Mouse (Mus musculus) frontal cortex, adult (tissue): ENCODE data around the gene Hsf5.

Source experiments
- ATAC-seq: cut with Nextera tagmentation; 2 replicates; pipeline ENCODE4 v1.9.2; 2017; ENCODE audit warnings: mild to moderate bottlenecking, moderate library complexity, mixed read lengths; ENCODE audit not compliant: low TSS enrichment

Gene Hsf5

GRCm38 (mm10) chr11:87639206-87639605, 22.2 kb downstream of the Hsf5 start:
- ATAC-seq = no peak

GRCm38 (mm10) chr11:87642865-87643264, 25.9 kb downstream of the Hsf5 start:
- no peak for ATAC-seq

GRCm38 (mm10) chr11:87654693-87655092, 37.7 kb downstream of the Hsf5 start:
- no peak for ATAC-seq

- ATAC-seq = no peak
These were observed 42.3 kb downstream of the Hsf5 start for GRCm38 (mm10) chr11:87659216-87659615.

GRCm38 (mm10) chr11:87662407-87662806, 45.4 kb downstream of the Hsf5 start, which contains the start of gene Rnf43:
Rnf43 (plus strand) TSS chr11:87662722.
- peak; percentile 90 for ATAC-seq

- ATAC-seq = peak; percentile 38; the same call in 1 of the 2 replicates
These were observed 45.9 kb downstream of the Hsf5 start for GRCm38 (mm10) chr11:87662822-87663221.

- ATAC-seq = no peak
These were observed 47.0 kb downstream of the Hsf5 start for GRCm38 (mm10) chr11:87663948-87664347.

GRCm38 (mm10) chr11:87664521-87664920, 47.6 kb downstream of the Hsf5 start:
- ATAC-seq = no peak

GRCm38 (mm10) chr11:87665224-87665623, 48.3 kb downstream of the Hsf5 start:
- no peak for ATAC-seq

GRCm38 (mm10) chr11:87665658-87666057, 48.7 kb downstream of the Hsf5 start:
- ATAC-seq = no peak

- ATAC-seq = no peak
These were observed 49.5 kb downstream of the Hsf5 start for GRCm38 (mm10) chr11:87666256-87667035.

- no peak for ATAC-seq
These were observed 50.4 kb downstream of the Hsf5 start for GRCm38 (mm10) chr11:87667107-87668090.

GRCm38 (mm10) chr11:87673282-87673681, 56.3 kb downstream of the Hsf5 start:
- ATAC-seq = no peak

GRCm38 (mm10) chr11:87675606-87676005, 58.6 kb downstream of the Hsf5 start:
- no peak for ATAC-seq

GRCm38 (mm10) chr11:87677756-87678155, 60.8 kb downstream of the Hsf5 start:
- ATAC-seq = no peak

GRCm38 (mm10) chr11:87678545-87678944, 61.6 kb downstream of the Hsf5 start:
- ATAC-seq = no peak

GRCm38 (mm10) chr11:87678976-87679375, 62.0 kb downstream of the Hsf5 start:
- no peak for ATAC-seq

- ATAC-seq = no peak
These were observed 63.8 kb downstream of the Hsf5 start for GRCm38 (mm10) chr11:87680786-87681185.

GRCm38 (mm10) chr11:87682096-87682495, 65.1 kb downstream of the Hsf5 start:
- ATAC-seq = no peak

GRCm38 (mm10) chr11:87682838-87683571, 66.0 kb downstream of the Hsf5 start:
- ATAC-seq = no peak

GRCm38 (mm10) chr11:87686407-87686806, 69.4 kb downstream of the Hsf5 start:
- ATAC-seq = no peak
